Mouse (Mus musculus) embryonic fibroblast, embryonic 13.5 days (primary cell): ENCODE data around the gene Cyp4a10. TPM values are rescaled to one million over a fixed set of nuclear protein-coding genes. Genes with fewer than 3 reads are reported as not detected.
"Not testable (repeated sequence)": the region's sequence is repeated elsewhere in the genome, so short reads cannot be mapped to it uniquely, and the experiment has no call there.

Source experiments
- H3K27ac ChIP-seq: 2 replicates; pipeline ENCODE4 v1.5.1; 2012; ENCODE audit warnings: low read length, control low read depth, inconsistent platforms; ENCODE audit not compliant: insufficient read depth
- H3K4me1 ChIP-seq: 2 replicates; pipeline ENCODE4 v1.6.1; 2011; ENCODE audit warnings: low read length; ENCODE audit not compliant: control insufficient read depth, insufficient read depth
- H3K4me3 ChIP-seq: 2 replicates; pipeline ENCODE4 v1.5.1; 2011; ENCODE audit warnings: mild to moderate bottlenecking, control low read depth, low read length; ENCODE audit not compliant: insufficient read depth
- CTCF ChIP-seq: IDR thresholded peaks from 2 replicates; pipeline ENCODE4 v1.5.1; 2011; ENCODE audit warnings: mild to moderate bottlenecking, control low read depth, low read length, moderate library complexity, borderline replicate concordance; ENCODE audit not compliant: insufficient read depth
- POLR2A ChIP-seq: IDR thresholded peaks from 2 replicates; pipeline ENCODE4 v1.6.1; 2011; ENCODE audit warnings: low read depth, mild to moderate bottlenecking, control low read depth, low read length, moderate library complexity
- polyA plus RNA-seq: library from polyadenylated mRNA; stranded (reverse); fragments of >200 nt; gene quantifications from 2 replicates; pipeline ENCODE4 v1.2.4, GENCODE M21; 2011; ENCODE audit warnings: low read depth; ENCODE audit not compliant: missing spikeins, insufficient read length

Cyp4a10 gene
- polyA plus RNA-seq, 1 experiment: not detected

DNA sequence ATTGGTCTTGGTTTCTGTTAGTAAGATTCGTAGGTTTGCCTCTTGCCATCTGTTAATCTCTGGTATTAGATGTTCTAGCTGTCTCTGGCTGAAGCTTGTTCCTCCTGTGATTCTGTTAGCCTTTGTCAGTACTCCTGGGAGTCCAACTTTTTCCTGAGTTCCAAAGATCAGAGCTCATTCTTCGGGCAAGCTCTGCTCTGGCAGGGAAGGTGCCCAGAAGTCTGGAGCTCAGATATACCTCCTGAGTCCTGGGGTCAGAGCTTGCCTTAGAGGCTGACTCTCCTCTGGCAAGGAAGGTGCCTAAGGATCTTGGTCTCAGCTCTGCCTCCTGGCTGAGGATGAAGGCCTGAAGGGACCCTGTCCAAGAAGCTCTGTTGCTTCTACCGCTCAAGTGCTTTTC lies 34.7 kb downstream of the Cyp4a10 start:
- Histone ChIP-seq H3K4me1 (no peaks in the 10 kb centered on the region), H3K27ac (no peak overlapping the region), H3K4me3 (no peak overlapping the region)
- no peak for TF ChIP-seq CTCF
- TF ChIP-seq POLR2A: no peak

DNA sequence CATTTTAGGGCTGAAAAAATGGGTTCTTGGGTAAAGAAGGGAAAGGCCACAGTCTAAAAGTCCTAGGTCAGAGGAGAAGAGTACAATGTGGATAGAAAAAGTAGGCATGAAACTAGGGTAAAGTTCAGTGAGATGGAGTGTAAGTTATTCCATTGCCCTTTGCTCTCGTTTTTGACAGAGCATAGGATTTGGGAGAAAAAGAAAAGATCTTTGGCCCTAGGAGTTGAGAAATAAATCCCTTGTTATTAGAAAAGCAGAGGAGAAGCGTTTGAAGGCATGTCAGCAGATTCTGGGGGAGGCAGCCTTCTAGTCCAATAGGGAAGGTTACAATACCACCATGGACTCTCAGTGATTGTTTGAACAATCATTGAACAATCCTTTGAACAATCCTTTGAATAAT lies 37.4 kb downstream of the Cyp4a10 start:
- H3K4me3 ChIP-seq: no peak overlapping the region
- no peaks in the 10 kb centered on the region for H3K4me1 ChIP-seq
- no peak overlapping the region for H3K27ac ChIP-seq
- TF ChIP-seq POLR2A: no peak
- no peak for TF ChIP-seq CTCF

DNA sequence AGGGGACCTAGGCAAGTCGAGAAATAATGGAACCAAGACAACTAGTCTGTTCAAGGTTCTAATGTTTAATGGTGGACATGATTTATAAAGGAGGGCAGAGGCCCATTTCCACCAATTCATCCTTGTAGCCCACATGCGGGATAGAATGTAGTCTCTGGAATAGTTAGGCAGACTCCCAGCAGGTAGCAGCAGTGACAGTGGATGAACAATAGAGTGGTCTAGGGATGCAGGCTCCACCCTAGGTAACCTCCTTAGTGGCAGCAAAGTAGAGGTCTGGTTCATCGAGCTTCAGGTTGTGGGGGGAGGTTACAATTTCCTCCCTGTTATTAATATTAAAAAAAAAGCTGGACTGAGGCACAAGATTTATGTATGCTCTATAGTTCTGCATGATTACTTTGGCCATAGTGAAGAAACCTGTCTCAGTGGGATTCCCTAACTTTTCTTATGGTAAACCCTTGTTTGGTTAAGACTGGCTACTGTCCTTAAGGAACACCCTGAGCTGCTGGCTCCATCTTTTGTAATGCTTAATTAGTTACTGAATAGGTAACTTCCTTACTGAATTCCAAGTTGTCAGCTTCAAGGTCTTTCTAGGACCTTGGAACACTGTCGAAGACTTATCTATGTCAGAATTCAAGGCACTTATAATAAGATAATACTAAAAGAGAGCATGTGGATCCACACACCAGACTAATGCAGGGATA lies 39.9 kb downstream of the Cyp4a10 start:
- H3K27ac ChIP-seq: no peak overlapping the region
- no peak overlapping the region for H3K4me3 ChIP-seq
- H3K4me1 ChIP-seq: no peaks in the 10 kb centered on the region
- TF ChIP-seq CTCF (no peak), POLR2A (no peak)

- H3K27ac ChIP-seq, H3K4me3 ChIP-seq, H3K4me1 ChIP-seq: not testable (repeated sequence)
These were observed 43.2 kb downstream of the Cyp4a10 start for GRCm38 (mm10) chr4:115561236-115561635.

GRCm38 (mm10) chr4:115563401-115563800 lies 45.3 kb downstream of the Cyp4a10 start, which contains the start of gene Cyp4a31:
TSS of gene Cyp4a31 (plus strand) at chr4:115563649.
- TF ChIP-seq POLR2A (no peak), CTCF (no peak)
- no peak within 1 kb of the TSS for H3K4me3 ChIP-seq
- H3K4me1 ChIP-seq: no peaks in the 10 kb centered on the region
- H3K27ac ChIP-seq: no peak within 1 kb of the TSS

DNA sequence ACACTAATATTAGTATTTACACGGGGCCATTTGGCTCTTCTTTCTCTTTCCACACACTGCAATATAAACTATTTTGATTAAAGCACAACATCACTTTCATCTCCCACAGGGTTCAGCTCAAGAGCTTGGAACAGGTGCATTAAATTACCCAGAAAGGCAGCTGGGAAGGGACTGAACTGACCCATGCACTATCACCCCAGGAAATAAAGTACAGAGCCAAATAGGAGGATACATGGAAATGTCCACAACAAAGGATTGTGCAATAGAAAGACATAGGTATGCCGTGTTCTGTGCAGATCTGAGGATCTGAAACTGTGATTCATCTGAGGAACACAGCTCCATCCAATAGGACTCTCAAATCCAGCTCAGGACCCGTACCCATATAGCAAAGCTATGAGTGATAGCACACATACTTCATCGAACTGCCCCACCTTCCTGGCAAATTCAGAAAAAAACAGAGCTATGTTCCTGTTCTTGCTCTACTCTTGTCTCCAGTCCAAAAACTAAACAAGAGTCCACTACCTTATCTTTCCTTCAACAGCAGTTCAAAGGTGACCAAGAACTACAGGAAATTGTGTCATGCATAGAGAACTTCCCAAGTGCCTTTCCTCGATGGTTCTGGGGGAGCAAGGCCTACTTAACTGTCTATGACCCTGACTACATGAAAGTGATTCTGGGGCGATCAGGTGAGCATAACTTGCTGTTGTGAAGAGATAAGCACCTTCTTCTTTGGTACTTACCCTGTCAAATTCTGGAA lies 46.6 kb downstream of the Cyp4a10 start:
- H3K27ac ChIP-seq, H3K4me3 ChIP-seq, H3K4me1 ChIP-seq: not testable (repeated sequence)

- Histone ChIP-seq H3K27ac (no peak overlapping the region), H3K4me1 (no peaks in the 10 kb centered on the region), H3K4me3 (no peak overlapping the region)
- TF ChIP-seq CTCF (no peak), POLR2A (no peak)
These were observed 57.2 kb downstream of the Cyp4a10 start for GRCm38 (mm10) chr4:115575255-115575654.

DNA sequence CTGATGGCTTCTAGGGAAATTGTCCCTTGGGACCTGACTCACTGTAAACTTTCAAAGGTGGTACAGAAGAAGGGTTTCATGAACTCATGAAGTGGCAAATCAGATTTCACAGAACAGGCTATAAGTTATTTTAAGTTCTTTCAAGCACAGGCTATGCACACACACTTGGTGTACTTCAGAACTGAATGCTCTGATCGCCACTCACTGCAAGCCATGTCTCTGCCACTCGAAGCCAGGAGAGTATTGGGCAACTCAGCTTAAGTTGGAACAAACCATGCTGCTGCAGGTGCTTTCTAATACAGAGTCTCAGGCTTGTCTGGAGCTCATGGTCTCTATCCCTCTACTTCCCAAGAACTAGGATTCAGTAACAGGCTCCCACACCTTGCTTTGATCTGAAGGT lies 57.7 kb downstream of the Cyp4a10 start:
- Histone ChIP-seq H3K27ac (no peak overlapping the region), H3K4me3 (no peak overlapping the region), H3K4me1 (no peaks in the 10 kb centered on the region)
- TF ChIP-seq POLR2A (no peak), CTCF (no peak)

GRCm38 (mm10) chr4:115583036-115583435 lies 65.0 kb downstream of the Cyp4a10 start:
- H3K4me1 ChIP-seq: no peaks in the 10 kb centered on the region

More at GRCm38 (mm10) chr4:115583036-115583435, 65.0 kb downstream of the Cyp4a10 start:
- Histone ChIP-seq H3K4me3 (no peak overlapping the region), H3K27ac (no peak overlapping the region)
- no peak for TF ChIP-seq CTCF
- no peak for TF ChIP-seq POLR2A

Other genes with a start within 250 kb of the Cyp4a10 start
- gene Cyp4a12a, start 219.2 kb upstream of the Cyp4a10 start, polyA plus RNA-seq: not detected in 2 replicates
- 1.1 and 1.6 TPM in 2 replicates for gene Cyp4a12b, start 106.6 kb upstream of the Cyp4a10 start, polyA plus RNA-seq
- not detected in 2 replicates for gene Cyp4a30b, start 65.7 kb upstream of the Cyp4a10 start, polyA plus RNA-seq
- not detected in 2 replicates for gene Cyp4a14, start 22.1 kb upstream of the Cyp4a10 start, polyA plus RNA-seq
- gene Cyp4a31, start 45.4 kb downstream of the Cyp4a10 start, polyA plus RNA-seq: not detected in 2 replicates
- gene Cyp4a32, start 82.7 kb downstream of the Cyp4a10 start, polyA plus RNA-seq: not detected in 2 replicates
- 0.32 TPM in 1 of 2 replicates, not detected in the other for gene Cyp4b1, start 129.5 kb downstream of the Cyp4a10 start, polyA plus RNA-seq
- gene Efcab14, start 219.5 kb downstream of the Cyp4a10 start, polyA plus RNA-seq: 36.7 and 39.3 TPM in 2 replicates